Mouse (Mus musculus): ENCODE measurements at regions not wholly inside any gene's neighbourhood (a gene's known extent, or its start where the extent isn't known, plus 50 kb on each side); places are given as distances from the start of the nearest gene placed in this dataset.

DNA sequence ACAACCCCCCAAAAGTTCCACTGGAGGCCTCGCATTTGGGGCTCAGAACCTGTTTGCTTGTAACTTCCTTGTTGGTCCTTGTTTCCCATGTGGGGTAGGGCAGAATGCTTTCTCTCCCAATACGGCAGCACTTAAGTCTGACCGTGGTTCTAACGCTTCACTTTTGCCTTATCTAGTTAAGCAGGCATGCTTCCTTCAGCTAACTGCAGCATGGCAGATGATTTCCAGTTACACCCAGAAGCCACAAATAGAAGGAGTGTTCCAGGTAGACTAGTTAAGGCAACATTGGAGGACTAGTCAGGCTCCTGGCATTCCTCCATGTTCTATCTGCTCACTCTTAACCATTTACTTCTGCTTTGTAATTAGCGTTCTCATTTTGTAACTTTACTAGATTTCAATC, 144.4 kb upstream of the Atp1b1 start:
- DNase-seq = no peak
- Histone ChIP-seq H3K4me1 (ENCODE audit: control insufficient read depth, insufficient read depth, low read length) (no peaks in the 10 kb centered on the region; the same call in 1 of the 2 replicates), H3K4me3 (replicated peaks; ENCODE audit: extremely low read depth, low read depth, low read length) (no peak overlapping the region)
- WGBS = 92% methylated on average over 5 of the region's 5 CpGs
- TF ChIP-seq CTCF (IDR thresholded peaks at IDR 0.05; ENCODE audit: insufficient read depth, low read length) = no peak
- no peak for TF ChIP-seq POLR2A (IDR thresholded peaks at IDR 0.05; ENCODE audit: borderline replicate concordance, extremely low read depth, low read depth, low read length)

GRCm38 (mm10) chr1:164590205-164590613, 132.1 kb upstream of the Atp1b1 start:
- Histone ChIP-seq H3K4me1 (ENCODE audit: control insufficient read depth, insufficient read depth, low read length) (no peaks in the 10 kb centered on the region), H3K4me3 (replicated peaks; ENCODE audit: extremely low read depth, low read depth, low read length) (no peak overlapping the region)
- 77% methylated on average over 3 of the region's 3 CpGs for WGBS
- DNase-seq = no peak
- TF ChIP-seq CTCF (IDR thresholded peaks at IDR 0.05; ENCODE audit: insufficient read depth, low read length) (no peak), POLR2A (IDR thresholded peaks at IDR 0.05; ENCODE audit: borderline replicate concordance, extremely low read depth, low read depth, low read length) (no peak)

- H3K4me3 ChIP-seq (replicated peaks; ENCODE audit: extremely low read depth, low read depth, low read length) = no peak overlapping the region
- no peaks in the 10 kb centered on the region for H3K4me1 ChIP-seq (ENCODE audit: control insufficient read depth, insufficient read depth, low read length)
- TF ChIP-seq CTCF (IDR thresholded peaks at IDR 0.05; ENCODE audit: insufficient read depth, low read length) = no peak
- TF ChIP-seq POLR2A (IDR thresholded peaks at IDR 0.05; ENCODE audit: borderline replicate concordance, extremely low read depth, low read depth, low read length) = no peak
- 33% methylated on average over 11 of the region's 11 CpGs for WGBS
- DNase-seq = no peak
Measured at GRCm38 (mm10) chr1:164586066-164586989, 128.2 kb upstream of the Atp1b1 start.

DNA sequence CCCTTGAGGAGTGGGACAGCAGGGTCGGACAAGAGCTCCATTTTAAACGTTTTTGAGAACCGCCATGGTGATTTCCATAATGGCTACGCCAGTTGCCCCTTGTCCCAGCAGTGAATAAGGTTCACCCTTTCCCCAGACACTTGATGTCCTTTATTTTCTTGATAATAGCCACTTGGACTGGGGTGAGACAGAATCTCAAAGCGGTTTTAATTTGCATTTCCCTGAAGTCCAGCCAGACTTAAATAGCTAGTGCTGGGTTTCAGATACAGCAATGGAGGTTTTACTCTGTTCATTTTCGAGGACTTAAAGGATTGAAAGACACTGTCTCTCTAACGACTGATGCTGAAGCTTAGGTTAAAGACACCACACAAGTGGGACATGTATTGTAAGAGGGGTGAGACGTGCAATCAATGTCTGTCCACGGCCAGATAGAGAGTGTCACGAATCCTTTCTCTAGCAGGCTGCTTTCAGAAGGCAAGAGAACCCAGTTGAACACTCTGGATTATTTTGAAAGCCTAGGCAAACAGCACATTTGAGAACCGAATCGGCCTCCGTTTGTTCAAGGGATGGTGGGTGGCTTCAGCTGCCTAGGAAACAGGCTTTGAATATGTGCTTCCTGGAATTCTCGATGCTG, 118.8 kb upstream of the Atp1b1 start:
- Histone ChIP-seq H3K4me1 (ENCODE audit: control insufficient read depth, insufficient read depth, low read length) (no peaks in the 10 kb centered on the region; the same call in 1 of the 2 replicates), H3K4me3 (replicated peaks; ENCODE audit: extremely low read depth, low read depth, low read length) (no peak overlapping the region)
- DNase-seq = no peak
- TF ChIP-seq CTCF (IDR thresholded peaks at IDR 0.05; ENCODE audit: insufficient read depth, low read length) (no peak), POLR2A (IDR thresholded peaks at IDR 0.05; ENCODE audit: borderline replicate concordance, extremely low read depth, low read depth, low read length) (no peak)
- 71% methylated on average over 14 of the region's 14 CpGs for WGBS

- WGBS = 65% methylated on average over 5 of the region's 5 CpGs
Measured at GRCm38 (mm10) chr1:164573639-164574038, 115.5 kb upstream of the Atp1b1 start.

DNA sequence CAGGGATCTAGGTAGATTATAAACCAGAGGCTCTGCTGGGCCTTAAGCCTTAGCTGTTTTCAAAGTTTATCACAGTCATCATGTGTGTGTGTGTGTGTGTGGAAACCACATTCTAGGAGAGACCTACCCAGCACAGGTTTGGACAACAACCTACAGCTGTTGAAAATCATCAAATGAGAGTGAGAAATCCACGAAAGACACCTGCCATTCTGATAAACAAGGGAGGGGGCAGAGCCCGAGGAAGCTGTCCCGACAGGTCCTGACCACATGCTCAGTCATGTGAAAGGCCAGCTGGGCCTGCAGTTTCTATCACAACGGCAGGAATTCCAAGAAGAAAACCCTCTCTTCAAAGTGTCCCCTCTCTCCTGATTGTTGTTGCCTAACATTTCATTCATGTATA, 114.0 kb upstream of the Atp1b1 start:
- H3K4me1 ChIP-seq (ENCODE audit: control insufficient read depth, insufficient read depth, low read length) = no peaks in the 10 kb centered on the region; the same call in 1 of the 2 replicates
- TF ChIP-seq CTCF (IDR thresholded peaks at IDR 0.05; ENCODE audit: insufficient read depth, low read length) (no peak), POLR2A (IDR thresholded peaks at IDR 0.05; ENCODE audit: borderline replicate concordance, extremely low read depth, low read depth, low read length) (no peak)
- 27% methylated on average over 4 of the region's 4 CpGs for WGBS
- DNase-seq = no peak
- H3K4me3 ChIP-seq (replicated peaks; ENCODE audit: extremely low read depth, low read depth, low read length) = no peak overlapping the region

More at GRCm38 (mm10) chr1:164573639-164574038, 115.5 kb upstream of the Atp1b1 start:
- DNase-seq = no peak
- TF ChIP-seq CTCF (IDR thresholded peaks at IDR 0.05; ENCODE audit: insufficient read depth, low read length) = no peak
- no peak for TF ChIP-seq POLR2A (IDR thresholded peaks at IDR 0.05; ENCODE audit: borderline replicate concordance, extremely low read depth, low read depth, low read length)
- Histone ChIP-seq H3K4me1 (ENCODE audit: control insufficient read depth, insufficient read depth, low read length) (no peaks in the 10 kb centered on the region; the same call in 1 of the 2 replicates), H3K4me3 (replicated peaks; ENCODE audit: extremely low read depth, low read depth, low read length) (no peak overlapping the region)

DNA sequence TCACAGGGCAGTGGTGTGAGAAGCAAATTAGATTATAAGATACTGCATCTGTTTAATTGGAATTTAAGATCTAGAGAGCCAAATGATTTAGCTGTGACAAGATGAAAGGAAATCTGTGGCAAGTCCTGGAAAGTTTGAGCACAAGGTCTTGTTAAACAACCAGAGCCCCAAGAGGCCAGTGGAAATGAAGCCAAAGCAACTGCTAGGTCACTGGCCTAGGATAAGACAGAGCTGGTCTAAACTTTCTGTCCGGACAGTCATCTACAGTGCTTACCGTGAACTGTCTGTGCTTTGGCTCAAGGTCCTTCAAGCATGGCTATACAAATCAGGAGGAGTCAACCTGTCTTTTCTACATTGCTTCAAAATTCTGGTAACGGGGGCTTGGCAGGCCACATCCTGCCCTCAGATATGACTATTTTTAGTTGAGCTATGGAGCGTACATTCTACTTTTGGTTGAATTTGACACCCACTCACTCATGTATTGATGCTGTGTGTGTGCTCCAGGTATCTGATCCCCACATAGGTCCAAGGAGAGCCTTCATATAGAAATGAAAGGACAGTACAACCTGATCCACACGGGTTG, 113.4 kb upstream of the Atp1b1 start:
- 69% methylated on average over 5 of the region's 5 CpGs for WGBS
- Histone ChIP-seq H3K4me1 (ENCODE audit: control insufficient read depth, insufficient read depth, low read length) (no peaks in the 10 kb centered on the region; the same call in 1 of the 2 replicates), H3K4me3 (replicated peaks; ENCODE audit: extremely low read depth, low read depth, low read length) (no peak overlapping the region)
- TF ChIP-seq POLR2A (IDR thresholded peaks at IDR 0.05; ENCODE audit: borderline replicate concordance, extremely low read depth, low read depth, low read length) (no peak), CTCF (IDR thresholded peaks at IDR 0.05; ENCODE audit: insufficient read depth, low read length) (no peak)
- DNase-seq = no peak

DNA sequence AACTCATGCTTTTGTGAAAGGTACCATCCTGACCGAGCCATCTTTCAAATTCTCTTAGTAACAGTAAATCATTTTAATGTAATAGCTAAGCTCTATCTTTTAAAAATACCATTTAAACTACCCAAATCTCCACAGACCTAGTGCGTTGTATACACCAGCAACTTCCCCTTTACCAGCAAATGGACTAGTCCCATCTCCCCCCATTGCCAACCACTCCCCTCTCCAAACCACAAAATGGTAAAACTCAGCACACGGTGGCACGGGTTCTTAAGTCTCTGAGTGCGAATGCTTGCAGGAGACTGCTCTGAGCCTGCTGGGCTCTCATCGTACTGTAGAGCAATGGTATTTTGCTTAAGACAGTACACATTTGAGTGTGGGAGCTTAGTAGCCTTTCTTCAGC, 106.7 kb upstream of the Atp1b1 start:
- TF ChIP-seq CTCF (IDR thresholded peaks at IDR 0.05; ENCODE audit: insufficient read depth, low read length) = no peak
- no peak for DNase-seq
- no peaks in the 10 kb centered on the region; the same call in 1 of the 2 replicates for H3K4me1 ChIP-seq (ENCODE audit: control insufficient read depth, insufficient read depth, low read length)
- no peak overlapping the region for H3K4me3 ChIP-seq (replicated peaks; ENCODE audit: extremely low read depth, low read depth, low read length)
- WGBS = 85% methylated on average over 6 of the region's 6 CpGs

DNA sequence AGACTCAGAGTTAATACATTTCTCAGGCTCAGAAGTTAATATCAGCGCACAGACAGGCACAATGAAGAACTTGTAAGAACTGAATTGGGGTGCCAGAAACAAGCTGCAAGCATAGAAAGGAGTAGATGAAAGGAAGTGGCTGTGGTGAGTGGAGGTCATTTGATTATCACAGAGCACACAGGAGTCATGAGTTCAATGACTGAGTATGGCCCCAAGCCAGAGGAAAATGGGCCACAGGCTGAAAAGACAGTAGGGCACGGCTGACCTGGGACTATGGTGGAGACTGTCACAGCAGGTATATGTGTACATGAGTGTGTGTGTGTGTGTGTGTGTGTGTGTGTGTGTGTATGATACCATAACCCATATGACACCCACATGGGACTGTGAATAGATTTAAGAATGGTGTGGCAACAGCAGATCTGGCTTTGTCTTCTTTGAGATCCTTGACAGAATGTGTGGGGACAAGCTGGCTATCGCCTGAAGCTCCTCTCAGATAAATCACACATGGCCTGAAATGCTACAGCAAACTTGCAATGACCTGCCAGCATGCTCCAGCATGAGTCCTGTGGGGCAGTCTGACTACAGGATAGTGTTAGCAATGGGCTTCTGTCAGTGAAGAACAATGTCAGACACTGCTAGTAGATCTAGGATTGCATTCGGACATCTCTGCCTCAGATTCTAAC, 101.5 kb upstream of the Atp1b1 start:
- no peak for DNase-seq
- no peak for TF ChIP-seq POLR2A (IDR thresholded peaks at IDR 0.05; ENCODE audit: borderline replicate concordance, extremely low read depth, low read depth, low read length)
- TF ChIP-seq CTCF (IDR thresholded peaks at IDR 0.05; ENCODE audit: insufficient read depth, low read length) = no peak
- Histone ChIP-seq H3K4me3 (replicated peaks; ENCODE audit: extremely low read depth, low read depth, low read length) (no peak overlapping the region), H3K4me1 (ENCODE audit: control insufficient read depth, insufficient read depth, low read length) (no peaks in the 10 kb centered on the region)
- WGBS = 85% methylated on average over 4 of the region's 4 CpGs
